Mouse (Mus musculus) liver, adult 2 months (tissue): ENCODE results near the gene Mprip. TPM values are rescaled to one million over a fixed set of nuclear protein-coding genes. Genes with fewer than 3 reads are reported as not detected.
A peak's percentile ranks its signal among the peaks of the same experiment; 100 is the strongest.

Experiments used
- DNase-seq: peaks from one replicate; pipeline ENCODE4 v3.0.0-alpha.2; 2011; ENCODE audit warnings: low read depth, low spot score; ENCODE audit errors: extremely low read depth
- H3K27ac ChIP-seq: fragments of 200-500 bp; replicated peaks from 2 replicates; pipeline ENCODE4 v1.5.1; 2012; ENCODE audit warnings: low read depth, mild to moderate bottlenecking, control low read depth, inconsistent platforms, low read length; ENCODE audit not compliant: insufficient read depth
- H3K27me3 ChIP-seq: fragments of 200-500 bp; 2 replicates; pipeline ENCODE4 v1.6.1; 2012; ENCODE audit warnings: mild to moderate bottlenecking, moderate library complexity, low read length, inconsistent platforms; ENCODE audit not compliant: control insufficient read depth, insufficient read depth
- H3K36me3 ChIP-seq: fragments of 200-500 bp; 2 replicates; pipeline ENCODE4 v1.6.1; 2012; ENCODE audit warnings: low read length, inconsistent platforms; ENCODE audit not compliant: control insufficient read depth, insufficient read depth
- H3K4me1 ChIP-seq: fragments of 200-500 bp; 2 replicates; pipeline ENCODE4 v1.6.1; 2011; ENCODE audit warnings: low read length; ENCODE audit not compliant: control insufficient read depth, insufficient read depth
- H3K4me3 ChIP-seq: fragments of 200-500 bp; 2 replicates; pipeline ENCODE4 v1.5.1; 2011; ENCODE audit warnings: low read depth, mild to moderate bottlenecking, control low read depth, low read length, moderate library complexity; ENCODE audit not compliant: insufficient read depth
- H3K79me2 ChIP-seq: fragments of 200-500 bp; 2 replicates; pipeline ENCODE4 v1.6.1; 2012; ENCODE audit warnings: inconsistent platforms, mild to moderate bottlenecking, low read length, moderate library complexity; ENCODE audit not compliant: control insufficient read depth, insufficient read depth
- H3K9ac ChIP-seq: fragments of 200-500 bp; 2 replicates; pipeline ENCODE4 v1.6.1; 2012; ENCODE audit warnings: low read depth, mild to moderate bottlenecking, control low read depth, inconsistent platforms, low read length
- CTCF ChIP-seq: fragments of 200-500 bp; IDR thresholded peaks from 2 replicates; pipeline ENCODE4 v1.5.1; 2011; ENCODE audit warnings: low read depth, low read length, control low read depth
- POLR2A ChIP-seq: fragments of 200-500 bp; IDR thresholded peaks from 2 replicates; pipeline ENCODE4 v1.6.1; 2011; ENCODE audit warnings: low read length, control low read depth; ENCODE audit not compliant: insufficient read depth; ENCODE audit errors: extremely low read depth
- WGBS: fragments of 180-500 bp; shearing (Covaris S2); methylation state at CpG from one replicate; pipeline ENCODE4 v1.1.7; 2018; 5-methylcytosine and 5-hydroxymethylcytosine counted together
- polyA plus RNA-seq: library from polyadenylated mRNA; depleted of rRNA; stranded (reverse); fragments of >200 nt; gene quantifications from 2 replicates; pipeline ENCODE4 v1.2.3, GENCODE M21; 2012
- total RNA-seq: library from RNA; depleted of rRNA; stranded (reverse); fragments of >200 nt; gene quantifications from 2 replicates; pipeline ENCODE4 v1.2.3, GENCODE M21; 2014

Gene Mprip
- total and polyA plus RNA-seq, 2 experiments, result 29.0 to 58.4 TPM

GRCm38 (mm10) chr11:59635251-59635795 is 25.8 kb upstream of the Mprip start:
- Histone ChIP-seq H3K27me3 (no peaks in the 10 kb centered on the region), H3K27ac (no peak overlapping the region), H3K79me2 (no peaks in the 10 kb centered on the region), H3K4me1 (peaks cover 12% of the 10 kb centered on the region; the same call in 1 of the 2 replicates), H3K36me3 (no peaks in the 10 kb centered on the region), H3K9ac (no peak overlapping the region), H3K4me3 (no peak overlapping the region)
- WGBS, result 82% methylated on average over 9 of the region's 9 CpGs
- TF ChIP-seq POLR2A (no peak), CTCF (no peak)
- no peak for DNase-seq

- H3K36me3 ChIP-seq, result no peaks in the 10 kb centered on the region
- DNase-seq, result peak; percentile 84
- 60% methylated on average over 12 of the region's 12 CpGs for WGBS
- H3K27ac ChIP-seq, result no peak overlapping the region
- peaks cover 13% of the 10 kb centered on the region; the same call in 1 of the 2 replicates for H3K4me1 ChIP-seq
- H3K9ac ChIP-seq, result no peak overlapping the region
- no peak overlapping the region for H3K4me3 ChIP-seq
- H3K27me3 ChIP-seq, result no peaks in the 10 kb centered on the region
- no peaks in the 10 kb centered on the region for H3K79me2 ChIP-seq
- no peak for TF ChIP-seq CTCF
- TF ChIP-seq POLR2A, result no peak
Measured at GRCm38 (mm10) chr11:59635821-59636694, 25.0 kb upstream of the Mprip start.

GRCm38 (mm10) chr11:59636695-59637414 is 24.2 kb upstream of the Mprip start:
- Histone ChIP-seq H3K27me3 (no peaks in the 10 kb centered on the region), H3K27ac (no peak overlapping the region), H3K79me2 (no peaks in the 10 kb centered on the region), H3K4me3 (no peak overlapping the region), H3K4me1 (peaks cover 13% of the 10 kb centered on the region; the same call in 1 of the 2 replicates), H3K36me3 (no peaks in the 10 kb centered on the region), H3K9ac (no peak overlapping the region)
- WGBS, result 71% methylated on average over 7 of the region's 7 CpGs
- DNase-seq, result peak; percentile 21
- no peak for TF ChIP-seq CTCF
- no peak for TF ChIP-seq POLR2A

GRCm38 (mm10) chr11:59639957-59640643 is 21.0 kb upstream of the Mprip start:
- 25% methylated on average over 4 of the region's 4 CpGs for WGBS

GRCm38 (mm10) chr11:59641227-59641626 is 19.9 kb upstream of the Mprip start:
- Histone ChIP-seq H3K27me3 (no peaks in the 10 kb centered on the region), H3K27ac (no peak overlapping the region), H3K4me3 (no peak overlapping the region), H3K9ac (no peak overlapping the region), H3K79me2 (no peaks in the 10 kb centered on the region), H3K36me3 (no peaks in the 10 kb centered on the region), H3K4me1 (peaks cover 10% of the 10 kb centered on the region; the same call in 1 of the 2 replicates)
- TF ChIP-seq CTCF (no peak), POLR2A (no peak)
- DNase-seq, result no peak
- 76% methylated on average over 5 of the region's 5 CpGs for WGBS

More at GRCm38 (mm10) chr11:59639957-59640643, 21.0 kb upstream of the Mprip start:
- H3K4me1 ChIP-seq, result peaks cover 13% of the 10 kb centered on the region; the same call in 1 of the 2 replicates
- no peaks in the 10 kb centered on the region for H3K79me2 ChIP-seq
- H3K36me3 ChIP-seq, result no peaks in the 10 kb centered on the region
- DNase-seq, result peak; percentile 92
- H3K27ac ChIP-seq, result no peak overlapping the region
- H3K4me3 ChIP-seq, result no peak overlapping the region
- TF ChIP-seq CTCF, result no peak
- TF ChIP-seq POLR2A, result no peak
- no peak overlapping the region for H3K9ac ChIP-seq
- no peaks in the 10 kb centered on the region for H3K27me3 ChIP-seq
